Mouse (Mus musculus): Measurements from ENCODE around the gene Alk. TPM values are rescaled to one million over a fixed set of nuclear protein-coding genes. Genes with fewer than 3 reads are reported as not detected.

Gene Alk
- total and polyA plus RNA-seq, 3 experiments, result not detected

DNA sequence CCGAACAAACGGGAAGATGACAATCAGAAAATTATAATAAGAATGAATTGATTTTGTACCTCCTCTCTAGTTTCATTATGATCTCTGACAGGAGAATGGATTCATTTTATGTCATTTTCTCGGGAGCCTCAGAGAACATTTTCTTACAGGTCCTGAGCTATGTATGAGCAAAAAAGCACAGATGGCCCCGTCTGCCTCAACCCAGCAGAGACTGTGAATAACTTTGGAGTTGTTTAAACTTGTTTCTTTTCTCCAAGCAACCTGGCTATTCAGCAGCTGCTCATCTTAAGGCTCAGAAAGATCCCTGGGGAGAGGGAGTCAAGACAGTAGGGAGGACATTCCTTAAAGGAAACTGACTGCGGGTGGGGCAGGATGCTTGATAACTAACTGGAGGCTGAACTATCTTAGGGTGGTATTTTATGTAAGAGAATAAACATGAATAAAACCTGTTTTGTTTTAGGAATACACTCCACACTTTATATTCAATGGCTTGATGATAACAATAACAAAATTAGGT lies 126.5 kb downstream of the Alk start:
- Histone ChIP-seq H3K4me1 (ENCODE audit: control insufficient read depth in 1 of 2, insufficient read depth in 2 of 2, low read length in 2 of 2) (no peaks in the 10 kb centered on the region), H3K9me3 (replicated peaks; ENCODE audit: insufficient read depth, low read length) (no peaks in the 10 kb centered on the region), H3K9ac (ENCODE audit: control insufficient read depth, low read depth, low read length, poor library complexity, severe bottlenecking) (no peak overlapping the region), H3K27ac (ENCODE audit: control insufficient read depth, low read depth, low read length) (no peak overlapping the region), H3K27me3 (ENCODE audit: control insufficient read depth in 1 of 2, insufficient read depth in 2 of 2, low read length in 2 of 2) (no peaks in the 10 kb centered on the region), H3K36me3 (ENCODE audit: control insufficient read depth in 1 of 2, insufficient read depth in 2 of 2, low read length in 2 of 2) (no peaks in the 10 kb centered on the region), H3K79me2 (ENCODE audit: control insufficient read depth, insufficient read depth, low read length, poor library complexity) (no peaks in the 10 kb centered on the region), H3K4me3 (ENCODE audit: control insufficient read depth in 1 of 2, insufficient read depth in 1 of 2, low read depth in 2 of 2, low read length in 2 of 2) (no peak overlapping the region)
- DNase-seq (ENCODE audit: low read depth, low spot score), result no peak
- no peak for TF ChIP-seq MAZ (IDR thresholded peaks at IDR 0.05; ENCODE audit: low read depth, low read length)
- TF ChIP-seq SIN3A (IDR thresholded peaks at IDR 0.05; ENCODE audit: low read length), result no peak
- no peak for TF ChIP-seq E2F4 (IDR thresholded peaks at IDR 0.05; ENCODE audit: borderline replicate concordance, low read depth, low read length)
- no peak for TF ChIP-seq EP300 (IDR thresholded peaks at IDR 0.05; ENCODE audit: low read depth in 1 of 2, low read length in 2 of 2)
- TF ChIP-seq POLR2A (IDR thresholded peaks at IDR 0.05; ENCODE audit: control insufficient read depth in 1 of 2, insufficient read depth in 1 of 2, low read depth in 1 of 2, low read length in 2 of 2, poor library complexity in 1 of 2), result no peak
- no peak for TF ChIP-seq ZMIZ1 (IDR thresholded peaks at IDR 0.05; ENCODE audit: low read depth, low read length)
- TF ChIP-seq MXI1 (IDR thresholded peaks at IDR 0.05; ENCODE audit: low read depth, low read length), result no peak
- no peak for TF ChIP-seq TAL1 (IDR thresholded peaks at IDR 0.05; ENCODE audit: low read length)
- no peak for TF ChIP-seq MYC (IDR thresholded peaks at IDR 0.05; ENCODE audit: low read depth, low read length)

- Histone ChIP-seq H3K4me1 (ENCODE audit: control insufficient read depth in 1 of 2, insufficient read depth in 2 of 2, low read length in 2 of 2) (no peaks in the 10 kb centered on the region), H3K36me3 (ENCODE audit: control insufficient read depth in 1 of 2, insufficient read depth in 2 of 2, low read length in 2 of 2) (no peaks in the 10 kb centered on the region), H3K79me2 (ENCODE audit: control insufficient read depth, insufficient read depth, low read length, poor library complexity) (no peaks in the 10 kb centered on the region), H3K9ac (ENCODE audit: control insufficient read depth, low read depth, low read length, poor library complexity, severe bottlenecking) (no peak overlapping the region), H3K27me3 (ENCODE audit: control insufficient read depth in 1 of 2, insufficient read depth in 2 of 2, low read length in 2 of 2) (no peaks in the 10 kb centered on the region), H3K27ac (ENCODE audit: control insufficient read depth, low read depth, low read length) (no peak overlapping the region), H3K9me3 (replicated peaks; ENCODE audit: insufficient read depth, low read length) (no peaks in the 10 kb centered on the region), H3K4me3 (ENCODE audit: control insufficient read depth in 1 of 2, insufficient read depth in 1 of 2, low read depth in 2 of 2, low read length in 2 of 2) (no peak overlapping the region)
- TF ChIP-seq JUND (IDR thresholded peaks at IDR 0.05; ENCODE audit: low read depth, low read length) (no peak), POLR2A (IDR thresholded peaks at IDR 0.05; ENCODE audit: control insufficient read depth in 1 of 2, insufficient read depth in 1 of 2, low read depth in 1 of 2, low read length in 2 of 2, poor library complexity in 1 of 2) (no peak), MAFK (IDR thresholded peaks at IDR 0.05; ENCODE audit: borderline replicate concordance, low read depth, low read length) (no peak), TBP (IDR thresholded peaks at IDR 0.05; ENCODE audit: low read depth, low read length) (no peak), USF1 (IDR thresholded peaks at IDR 0.05; ENCODE audit: low read depth, low read length) (no peak), BHLHE40 (IDR thresholded peaks at IDR 0.05; ENCODE audit: borderline replicate concordance, low read depth, low read length) (no peak), RAD21 (IDR thresholded peaks at IDR 0.05; ENCODE audit: low read depth, low read length) (no peak), ETS1 (IDR thresholded peaks at IDR 0.05; ENCODE audit: low read depth, low read length) (no peak)
- no peak for DNase-seq (ENCODE audit: low read depth, low spot score)
Observed at GRCm38 (mm10) chr17:72476956-72477355, 127.5 kb downstream of the Alk start.

Data from MEL (cell line).